Mouse (Mus musculus) liver, adult 2 months (tissue): ENCODE measurements around the gene Cbr4. TPM values are rescaled to one million over a fixed set of nuclear protein-coding genes. Genes with fewer than 3 reads are reported as not detected.

Experiments
- DNase-seq: peaks from one replicate; pipeline ENCODE4 v3.0.0-alpha.2; 2011; ENCODE audit warnings: low read depth, low spot score; ENCODE audit errors: extremely low read depth
- H3K27ac ChIP-seq: fragments of 200-500 bp; replicated peaks from 2 replicates; pipeline ENCODE4 v1.5.1; 2012; ENCODE audit warnings: low read depth, mild to moderate bottlenecking, control low read depth, inconsistent platforms, low read length; ENCODE audit not compliant: insufficient read depth
- H3K27me3 ChIP-seq: fragments of 200-500 bp; 2 replicates; pipeline ENCODE4 v1.6.1; 2012; ENCODE audit warnings: mild to moderate bottlenecking, moderate library complexity, low read length, inconsistent platforms; ENCODE audit not compliant: control insufficient read depth, insufficient read depth
- H3K36me3 ChIP-seq: fragments of 200-500 bp; 2 replicates; pipeline ENCODE4 v1.6.1; 2012; ENCODE audit warnings: low read length, inconsistent platforms; ENCODE audit not compliant: control insufficient read depth, insufficient read depth
- H3K4me1 ChIP-seq: fragments of 200-500 bp; 2 replicates; pipeline ENCODE4 v1.6.1; 2011; ENCODE audit warnings: low read length; ENCODE audit not compliant: control insufficient read depth, insufficient read depth
- H3K4me3 ChIP-seq: fragments of 200-500 bp; 2 replicates; pipeline ENCODE4 v1.5.1; 2011; ENCODE audit warnings: low read depth, mild to moderate bottlenecking, control low read depth, low read length, moderate library complexity; ENCODE audit not compliant: insufficient read depth
- H3K79me2 ChIP-seq: fragments of 200-500 bp; 2 replicates; pipeline ENCODE4 v1.6.1; 2012; ENCODE audit warnings: inconsistent platforms, mild to moderate bottlenecking, low read length, moderate library complexity; ENCODE audit not compliant: control insufficient read depth, insufficient read depth
- H3K9ac ChIP-seq: fragments of 200-500 bp; 2 replicates; pipeline ENCODE4 v1.6.1; 2012; ENCODE audit warnings: low read depth, mild to moderate bottlenecking, control low read depth, inconsistent platforms, low read length
- CTCF ChIP-seq: fragments of 200-500 bp; IDR thresholded peaks from 2 replicates; pipeline ENCODE4 v1.5.1; 2011; ENCODE audit warnings: low read depth, low read length, control low read depth
- POLR2A ChIP-seq: fragments of 200-500 bp; IDR thresholded peaks from 2 replicates; pipeline ENCODE4 v1.6.1; 2011; ENCODE audit warnings: low read length, control low read depth; ENCODE audit not compliant: insufficient read depth; ENCODE audit errors: extremely low read depth
- WGBS: fragments of 180-500 bp; shearing (Covaris S2); methylation state at CpG from one replicate; pipeline ENCODE4 v1.1.7; 2018; 5-methylcytosine and 5-hydroxymethylcytosine counted together
- polyA plus RNA-seq: library from polyadenylated mRNA; depleted of rRNA; stranded (reverse); fragments of >200 nt; gene quantifications from 2 replicates; pipeline ENCODE4 v1.2.3, GENCODE M21; 2012
- total RNA-seq: library from RNA; depleted of rRNA; stranded (reverse); fragments of >200 nt; gene quantifications from 2 replicates; pipeline ENCODE4 v1.2.3, GENCODE M21; 2014

The Cbr4 gene
- total and polyA plus RNA-seq, 2 experiments, result 10.7 to 22.0 TPM

GRCm38 (mm10) chr8:61450916-61451575, 36.5 kb upstream of the Cbr4 start:
- no peaks in the 10 kb centered on the region for H3K4me1 ChIP-seq
- no peak for TF ChIP-seq POLR2A
- no peak for TF ChIP-seq CTCF
- no peaks in the 10 kb centered on the region for H3K27me3 ChIP-seq
- no peak overlapping the region; the same call in 1 of the 2 replicates for H3K27ac ChIP-seq
- 0 out of 2 replicates have a peak overlapping the region, but pooled peaks have one; percentile 4 for H3K4me3 ChIP-seq
- peak; percentile 11 for DNase-seq
- no peak overlapping the region for H3K9ac ChIP-seq
- WGBS, result 79% methylated on average over 9 of the region's 9 CpGs
- no peaks in the 10 kb centered on the region for H3K79me2 ChIP-seq
- no peaks in the 10 kb centered on the region for H3K36me3 ChIP-seq

GRCm38 (mm10) chr8:61451721-61452337, 35.7 kb upstream of the Cbr4 start:
- Histone ChIP-seq H3K27me3 (no peaks in the 10 kb centered on the region), H3K36me3 (no peaks in the 10 kb centered on the region), H3K4me3 (no peak overlapping the region), H3K27ac (no peak overlapping the region), H3K9ac (no peak overlapping the region), H3K4me1 (no peaks in the 10 kb centered on the region), H3K79me2 (no peaks in the 10 kb centered on the region)
- WGBS, result 88% methylated on average over 8 of the region's 8 CpGs
- DNase-seq, result no peak
- TF ChIP-seq CTCF (no peak), POLR2A (no peak)

GRCm38 (mm10) chr8:61459763-61460162, 27.8 kb upstream of the Cbr4 start:
- Histone ChIP-seq H3K79me2 (no peaks in the 10 kb centered on the region), H3K36me3 (no peaks in the 10 kb centered on the region), H3K4me1 (no peaks in the 10 kb centered on the region), H3K4me3 (no peak overlapping the region), H3K9ac (no peak overlapping the region), H3K27ac (no peak overlapping the region), H3K27me3 (no peaks in the 10 kb centered on the region)
- WGBS, result 91% methylated on average over 7 of the region's 7 CpGs
- no peak for DNase-seq
- TF ChIP-seq POLR2A (no peak), CTCF (no peak)

GRCm38 (mm10) chr8:61462221-61462620, 25.3 kb upstream of the Cbr4 start:
- TF ChIP-seq CTCF, result no peak
- no peak for TF ChIP-seq POLR2A
- no peak for DNase-seq
- Histone ChIP-seq H3K79me2 (no peaks in the 10 kb centered on the region), H3K36me3 (no peaks in the 10 kb centered on the region), H3K9ac (no peak overlapping the region), H3K4me1 (no peaks in the 10 kb centered on the region), H3K4me3 (no peak overlapping the region), H3K27ac (no peak overlapping the region), H3K27me3 (no peaks in the 10 kb centered on the region)
- WGBS, result 85% methylated on average over 5 of the region's 5 CpGs

GRCm38 (mm10) chr8:61464393-61464792, 23.1 kb upstream of the Cbr4 start:
- H3K27ac ChIP-seq, result no peak overlapping the region
- no peak for DNase-seq
- H3K79me2 ChIP-seq, result no peaks in the 10 kb centered on the region
- H3K27me3 ChIP-seq, result no peaks in the 10 kb centered on the region
- WGBS, result 81% methylated on average over 2 of the region's 2 CpGs
- no peaks in the 10 kb centered on the region for H3K36me3 ChIP-seq
- H3K9ac ChIP-seq, result no peak overlapping the region
- H3K4me3 ChIP-seq, result no peak overlapping the region
- no peaks in the 10 kb centered on the region for H3K4me1 ChIP-seq
- TF ChIP-seq CTCF, result no peak
- TF ChIP-seq POLR2A, result no peak
